Mouse (Mus musculus): ENCODE data around the gene Anapc15.

Gene Anapc15

DNA sequence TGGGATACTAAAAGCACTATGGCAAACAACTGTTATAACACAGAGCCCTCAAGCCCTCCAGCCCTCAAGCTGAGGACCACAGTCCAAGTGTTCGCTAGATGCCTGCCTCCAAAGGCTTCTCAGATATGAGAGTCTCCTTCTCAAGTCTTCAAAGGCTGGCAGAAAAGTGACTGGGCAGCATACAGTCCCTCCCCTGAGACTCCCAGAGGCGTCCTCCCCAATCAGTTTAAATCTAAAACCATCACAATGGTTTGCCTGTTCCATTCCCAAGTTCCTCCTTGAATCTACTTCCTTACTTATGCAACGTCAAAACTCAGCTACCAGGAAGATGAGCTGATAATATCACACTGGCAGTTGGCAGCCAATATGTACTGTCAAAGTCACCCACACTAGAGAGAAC is at the start of gene Anapc15:
TSS of gene Anapc15 (plus strand) at position 301 of the 400 bp plus-strand sequence.
- no peak for TF ChIP-seq GATA4 (IDR thresholded peaks at IDR 0.05; ENCODE audit: insufficient replicate concordance, low read length)

DNA sequence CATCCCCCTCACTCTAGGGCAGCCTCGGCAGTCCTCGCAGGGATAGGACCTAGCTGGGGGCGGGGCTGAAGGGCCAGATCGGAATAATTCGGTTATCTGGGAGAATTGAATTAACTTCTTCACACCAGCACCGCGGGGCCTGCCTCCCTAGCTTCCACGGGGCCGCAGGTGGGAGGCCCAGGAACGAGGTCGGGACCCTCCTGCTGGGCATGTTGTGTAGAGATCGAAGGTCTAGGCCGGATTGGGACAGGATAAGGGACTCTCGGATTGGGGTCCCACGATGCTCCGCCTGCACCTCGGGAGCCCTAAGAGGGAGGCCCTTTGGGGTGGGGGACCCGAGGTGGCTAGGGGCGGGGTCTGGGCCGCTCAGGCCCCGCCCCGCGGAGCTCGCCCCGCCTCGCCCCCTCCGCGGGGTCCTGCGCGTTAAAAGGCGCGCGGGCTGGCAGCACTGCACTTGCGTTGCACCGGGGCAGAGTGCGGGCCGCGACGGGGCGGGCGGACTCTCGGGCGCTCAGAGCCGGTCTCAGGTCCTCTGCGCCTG is 45.6 kb upstream of the Anapc15 start, which contains the start of gene Phox2a:
TSS of gene Phox2a (plus strand) at position 453 of the 541 bp plus-strand sequence.
- TF ChIP-seq GATA4 (IDR thresholded peaks at IDR 0.05; ENCODE audit: insufficient replicate concordance, low read length) = no peak

DNA sequence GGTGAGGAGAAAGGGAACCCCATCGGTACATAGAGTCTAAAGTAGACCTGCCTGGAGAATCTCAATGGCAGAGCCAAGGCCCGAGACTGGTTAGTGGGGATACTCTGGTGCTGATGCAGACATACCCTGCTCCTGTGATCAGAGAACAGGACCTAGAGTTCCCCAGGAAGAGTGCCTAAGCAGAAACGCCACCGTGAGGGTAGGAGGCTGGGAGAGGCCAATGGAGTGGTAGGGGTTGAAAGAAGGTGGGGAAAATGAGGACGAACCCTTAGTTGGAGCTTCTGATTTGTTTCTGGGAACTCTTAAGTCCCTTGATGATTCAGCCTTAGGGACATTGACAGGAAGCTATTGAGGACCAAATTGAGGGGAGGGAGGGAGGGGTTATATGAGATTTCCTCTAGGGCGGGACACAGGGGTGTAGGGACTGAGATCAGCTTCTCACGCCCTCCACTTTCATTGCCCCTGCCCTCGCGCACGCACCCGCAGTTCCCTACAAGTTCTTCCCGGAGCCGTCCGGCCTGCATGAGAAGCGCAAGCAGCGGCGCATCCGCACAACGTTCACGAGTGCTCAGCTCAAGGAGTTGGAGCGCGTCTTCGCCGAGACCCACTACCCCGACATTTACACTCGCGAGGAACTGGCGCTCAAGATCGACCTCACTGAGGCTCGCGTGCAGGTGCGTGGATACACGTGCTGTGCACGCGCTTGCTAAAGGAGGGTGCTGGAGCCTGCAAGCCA is 43.1 kb upstream of the Anapc15 start:
- no peak for TF ChIP-seq GATA4 (IDR thresholded peaks at IDR 0.05; ENCODE audit: insufficient replicate concordance, low read length)

DNA sequence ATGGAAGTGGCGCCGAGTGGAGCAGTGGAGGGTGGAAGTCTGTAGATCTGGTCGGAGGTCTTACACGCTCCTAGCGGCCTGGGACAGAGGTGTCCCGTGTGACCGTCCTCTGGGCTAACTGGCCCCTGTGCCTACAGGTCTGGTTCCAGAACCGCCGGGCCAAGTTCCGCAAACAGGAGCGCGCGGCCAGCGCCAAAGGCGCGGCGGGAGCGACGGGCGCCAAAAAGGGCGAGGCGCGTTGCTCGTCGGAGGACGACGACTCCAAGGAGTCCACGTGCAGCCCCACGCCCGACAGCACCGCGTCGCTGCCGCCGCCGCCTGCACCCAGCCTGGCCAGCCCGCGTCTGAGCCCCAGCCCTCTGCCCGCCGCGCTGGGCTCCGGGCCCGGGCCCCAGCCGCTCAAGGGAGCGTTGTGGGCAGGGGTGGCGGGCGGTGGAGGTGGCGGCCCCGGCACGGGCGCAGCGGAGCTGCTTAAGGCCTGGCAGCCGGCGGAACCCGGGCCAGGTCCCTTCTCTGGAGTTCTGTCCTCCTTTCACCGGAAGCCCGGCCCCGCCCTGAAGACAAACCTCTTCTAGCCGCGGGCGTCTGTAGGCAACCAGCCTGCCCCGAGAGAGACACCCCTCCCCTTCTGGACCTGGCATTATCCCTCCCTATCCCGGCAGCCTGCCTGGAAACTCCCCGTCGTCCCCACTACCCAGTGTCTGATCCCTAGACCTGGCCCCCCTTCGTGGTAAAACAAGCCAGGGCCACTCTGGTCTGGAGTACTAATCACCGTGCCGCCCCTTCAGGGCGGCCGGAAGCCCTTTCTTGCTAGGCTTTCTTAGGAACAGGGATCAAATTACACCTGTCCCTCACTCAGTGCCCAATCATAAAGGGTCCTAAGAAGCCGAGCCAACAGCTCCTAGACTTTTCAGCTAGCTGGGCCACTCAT is 41.7 kb upstream of the Anapc15 start:
- no peak for TF ChIP-seq GATA4 (IDR thresholded peaks at IDR 0.05; ENCODE audit: insufficient replicate concordance, low read length)

DNA sequence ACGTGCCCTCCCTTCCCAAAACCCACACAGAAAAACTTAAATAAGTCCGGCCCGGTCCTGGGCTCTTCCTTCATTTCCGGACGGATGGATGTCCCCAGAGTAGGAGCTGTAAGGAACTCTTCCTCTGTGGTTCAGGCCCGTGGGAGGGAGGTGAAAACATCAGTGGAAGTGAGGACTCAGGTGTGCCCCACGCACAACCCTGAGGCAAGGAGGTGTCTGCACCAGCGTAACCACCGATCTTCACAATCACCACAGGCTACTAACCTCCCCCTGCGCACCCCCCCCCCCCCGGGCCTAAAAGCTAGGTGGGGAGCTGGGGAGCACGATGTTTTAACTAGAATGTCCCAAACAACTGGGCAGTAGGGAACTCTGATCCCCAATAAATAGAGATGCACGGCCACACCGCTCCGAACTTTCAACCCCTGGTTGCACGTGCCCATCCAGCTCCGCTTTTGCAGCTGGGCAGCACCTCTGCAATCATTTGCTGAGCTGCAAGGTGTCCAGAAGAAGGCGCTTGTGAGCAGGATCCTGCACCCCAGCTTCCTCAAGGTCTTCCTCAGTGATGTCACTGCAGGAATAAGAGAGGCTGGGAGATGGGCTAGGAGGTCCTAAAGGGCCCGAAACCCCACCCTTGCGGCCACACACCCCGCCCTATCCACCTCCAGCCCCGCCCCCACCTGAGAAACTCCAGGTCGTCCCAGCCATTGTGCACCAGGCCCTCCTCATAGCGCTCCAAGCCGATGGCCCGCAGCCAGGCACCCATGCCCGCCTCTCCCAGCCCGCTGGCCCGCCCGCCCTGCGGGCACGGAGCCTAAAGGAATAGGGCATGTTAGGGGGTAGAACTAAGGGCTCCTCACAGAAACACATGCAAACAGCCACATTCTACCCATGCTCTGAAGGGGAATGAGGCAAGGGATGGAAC is 40.4 kb upstream of the Anapc15 start:
- TF ChIP-seq GATA4 (IDR thresholded peaks at IDR 0.05; ENCODE audit: insufficient replicate concordance, low read length) = no peak

DNA sequence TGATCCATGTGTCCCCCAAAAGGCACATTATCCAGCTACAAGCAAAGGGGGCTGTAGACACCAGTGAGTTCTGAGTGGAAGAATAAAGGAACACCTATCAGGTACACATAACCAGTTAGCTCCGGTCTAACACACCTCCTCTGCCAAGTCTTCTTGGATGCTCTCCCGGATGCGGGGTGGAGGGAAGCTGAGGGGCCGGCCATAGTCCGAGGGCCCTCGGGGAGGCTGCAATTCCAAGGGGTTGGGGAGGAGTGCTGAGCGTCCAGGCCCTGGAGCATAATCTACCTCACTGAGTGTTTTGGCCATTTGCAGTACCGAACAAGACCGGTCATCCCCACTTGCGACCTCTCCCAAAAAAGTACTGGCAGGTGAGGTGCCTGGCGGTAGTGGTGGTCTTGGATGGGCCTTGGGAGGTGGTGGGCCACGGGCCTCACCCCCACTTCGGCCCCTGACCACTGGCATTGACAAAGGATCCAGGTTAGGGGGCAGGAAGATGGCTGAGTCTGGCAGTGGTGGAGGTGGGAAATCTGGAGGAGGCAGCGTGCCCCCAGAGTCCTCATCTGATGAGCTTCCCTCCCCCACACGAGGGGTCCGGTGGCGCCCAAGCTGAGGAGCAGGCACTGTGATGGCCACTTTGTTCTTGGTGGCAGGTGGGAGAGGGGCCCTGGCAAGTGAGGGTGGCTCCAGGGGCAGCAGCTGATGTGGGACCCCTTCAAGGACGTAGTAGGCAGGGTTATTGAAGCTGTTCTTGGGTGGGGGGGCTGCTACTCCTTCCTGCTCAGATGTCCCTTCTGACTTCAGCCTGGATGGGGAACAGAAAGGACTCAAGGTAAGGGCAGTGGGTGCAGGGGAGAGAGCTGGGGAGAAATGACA is 39.5 kb upstream of the Anapc15 start:
- TF ChIP-seq GATA4 (IDR thresholded peaks at IDR 0.05; ENCODE audit: insufficient replicate concordance, low read length) = no peak

DNA sequence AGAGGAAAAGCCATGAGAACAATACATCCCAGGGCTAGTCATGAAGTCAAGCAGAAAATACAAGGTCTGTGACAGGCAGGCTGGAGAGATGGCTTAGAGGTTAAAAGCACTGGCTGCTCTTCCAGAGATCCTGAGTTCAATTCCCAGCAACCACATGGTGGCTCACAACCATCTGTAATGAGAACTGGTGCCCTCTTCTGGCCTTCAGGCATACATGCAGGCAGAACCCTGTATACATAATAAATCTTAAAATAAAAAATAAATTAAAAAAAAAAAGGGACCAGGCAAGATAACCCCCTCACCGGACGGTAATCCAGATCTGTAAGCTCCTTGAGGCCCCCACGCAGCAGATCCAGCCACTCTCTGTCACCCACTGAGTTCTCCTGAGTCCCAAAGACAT is 33.1 kb upstream of the Anapc15 start:
- TF ChIP-seq GATA4 (IDR thresholded peaks at IDR 0.05; ENCODE audit: insufficient replicate concordance, low read length) = no peak

DNA sequence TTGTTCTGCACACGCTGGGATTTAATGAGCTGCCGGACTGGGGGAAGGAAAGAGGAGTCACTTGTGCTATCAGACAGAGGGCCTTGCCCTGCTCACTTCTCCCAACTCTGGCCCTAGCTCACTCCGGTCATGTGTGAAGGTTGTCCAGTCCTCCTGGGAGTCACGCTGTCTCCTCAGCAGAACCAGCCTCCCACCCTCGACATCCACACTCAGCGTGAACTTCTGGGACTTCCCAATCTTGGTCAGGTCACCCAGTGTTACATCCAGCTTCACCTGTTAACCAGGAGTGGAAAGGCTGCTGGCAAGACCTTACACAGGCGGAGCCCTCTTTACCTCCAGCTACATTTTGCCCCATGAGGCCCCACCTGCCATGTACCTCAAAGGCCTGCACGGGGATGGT is 32.1 kb upstream of the Anapc15 start:
- no peak for TF ChIP-seq GATA4 (IDR thresholded peaks at IDR 0.05; ENCODE audit: insufficient replicate concordance, low read length)

DNA sequence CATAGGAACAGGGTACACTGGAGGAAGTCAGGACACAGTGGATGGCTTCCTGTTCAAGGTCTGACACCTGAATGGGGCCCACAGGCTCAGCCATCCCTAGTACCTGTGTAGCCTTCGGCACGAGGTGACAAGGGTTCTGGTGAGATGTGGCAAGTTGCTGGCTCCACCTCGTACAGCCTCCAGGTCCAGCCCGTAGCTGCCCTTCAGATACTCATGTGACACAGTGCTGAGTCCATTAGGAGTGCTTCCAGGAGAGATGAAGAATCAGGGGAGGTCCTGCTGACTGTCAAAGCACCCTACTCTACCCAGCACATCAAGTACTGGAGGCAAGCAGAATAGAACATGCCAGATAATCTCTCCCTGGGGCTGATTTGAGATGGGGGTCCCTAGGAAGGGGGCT is 31.1 kb upstream of the Anapc15 start:
- TF ChIP-seq GATA4 (IDR thresholded peaks at IDR 0.05; ENCODE audit: insufficient replicate concordance, low read length) = no peak

DNA sequence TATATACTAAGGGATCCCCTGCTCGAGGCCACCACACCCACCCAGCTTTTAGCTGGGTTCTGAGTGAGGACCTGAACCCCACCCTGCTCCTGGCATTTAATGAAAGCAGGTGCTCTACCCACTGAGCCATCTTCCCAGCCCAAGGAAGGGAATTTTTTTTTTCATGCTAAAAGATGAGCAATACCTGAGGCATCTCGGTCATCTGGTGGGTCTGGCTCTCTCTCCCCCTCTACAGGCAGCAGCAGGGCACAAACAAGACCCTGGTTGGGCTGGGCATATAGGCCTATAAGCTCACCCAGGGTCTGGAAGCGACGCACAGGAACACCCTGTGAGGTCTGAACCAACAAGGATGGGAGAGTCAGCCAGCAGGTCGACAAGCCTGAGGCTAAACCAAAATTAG is 30.2 kb upstream of the Anapc15 start:
- no peak for TF ChIP-seq GATA4 (IDR thresholded peaks at IDR 0.05; ENCODE audit: insufficient replicate concordance, low read length)

DNA sequence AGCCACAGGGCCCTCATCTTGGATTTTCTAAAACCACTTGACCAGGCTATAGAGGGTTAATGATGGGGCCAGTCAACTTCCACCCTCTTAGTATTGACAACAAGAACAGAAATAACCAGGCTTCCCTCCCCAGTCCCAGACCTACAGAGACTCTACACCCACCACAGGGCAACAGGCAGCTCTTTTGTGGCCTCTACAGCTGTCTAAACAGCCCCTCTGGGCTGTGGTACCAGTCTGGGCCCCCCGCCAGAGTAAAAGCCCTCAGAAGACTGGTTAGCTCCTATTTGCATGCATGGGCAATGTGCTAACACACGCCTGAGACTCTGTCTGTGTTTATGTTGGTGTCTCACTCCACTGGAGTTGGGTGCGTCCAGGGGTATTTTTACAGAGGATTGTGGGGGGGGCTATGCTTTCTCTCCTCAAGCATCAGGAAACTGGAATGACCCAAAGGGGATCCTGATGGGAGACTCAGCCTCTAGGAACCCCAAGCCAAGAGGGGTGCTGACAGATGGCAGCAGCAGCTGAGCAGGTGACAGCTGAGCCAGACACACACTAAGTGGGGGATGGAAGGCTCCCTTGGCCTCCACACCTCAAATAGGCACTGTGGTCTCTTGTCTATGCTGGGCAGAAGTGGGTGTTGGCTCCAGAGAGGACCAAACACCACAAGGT is 29.5 kb upstream of the Anapc15 start:
- no peak for TF ChIP-seq GATA4 (IDR thresholded peaks at IDR 0.05; ENCODE audit: insufficient replicate concordance, low read length)

DNA sequence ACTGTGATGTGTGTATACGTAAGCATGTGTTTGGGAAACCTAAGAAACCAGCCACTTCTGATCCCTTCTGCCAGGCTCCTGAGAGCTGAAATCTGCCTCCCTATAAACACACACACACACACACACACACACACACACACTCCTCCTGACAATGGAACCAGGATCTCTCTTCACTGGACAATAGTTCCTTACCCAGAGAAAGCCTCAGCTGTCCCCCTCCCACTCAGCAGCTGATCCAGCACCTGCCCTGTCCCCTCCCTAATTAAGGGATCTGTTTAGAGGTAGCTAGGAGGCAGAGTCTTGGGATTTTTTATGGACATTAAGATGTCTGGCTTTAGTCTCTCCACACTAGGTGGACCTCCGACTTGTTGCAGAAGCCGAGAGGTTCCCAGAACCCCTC is 28.6 kb upstream of the Anapc15 start:
- TF ChIP-seq GATA4 (IDR thresholded peaks at IDR 0.05; ENCODE audit: insufficient replicate concordance, low read length) = no peak

DNA sequence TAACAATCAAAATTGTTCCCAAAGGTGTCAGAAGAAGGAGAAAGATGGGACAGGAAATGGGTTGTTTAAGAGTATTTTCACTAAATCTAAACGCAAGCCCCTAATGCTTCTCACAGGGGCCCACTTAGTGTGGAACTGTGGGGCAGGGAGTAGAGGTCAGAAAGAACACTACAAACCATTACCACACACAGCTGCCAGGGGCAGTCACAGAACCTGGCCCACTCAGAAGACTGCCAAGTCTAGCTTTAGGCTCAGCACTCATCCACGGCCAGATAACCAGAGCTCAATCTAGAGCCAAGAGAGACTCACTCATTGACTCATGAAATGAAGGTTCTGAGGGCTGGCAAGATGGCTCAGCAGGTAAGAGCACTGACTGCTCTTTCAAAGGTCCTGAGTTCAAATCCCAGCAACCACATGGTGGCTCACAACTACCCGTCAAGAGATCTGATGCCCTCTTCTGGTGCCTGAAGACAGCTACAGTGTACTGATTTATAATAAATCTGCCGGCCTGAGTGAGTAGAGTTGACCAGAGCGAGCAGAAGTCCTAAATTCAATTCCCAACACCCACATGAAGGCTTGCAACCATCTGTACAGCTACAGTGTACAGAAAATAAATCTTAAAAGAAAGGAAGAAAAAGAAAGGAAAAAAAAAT is 27.9 kb upstream of the Anapc15 start:
- TF ChIP-seq GATA4 (IDR thresholded peaks at IDR 0.05; ENCODE audit: insufficient replicate concordance, low read length) = no peak

Data from liver, adult (tissue).